Mouse (Mus musculus): ENCODE data around the gene Cdc42se1.
"Not testable (repeated sequence)": the region's sequence is repeated elsewhere in the genome, so short reads cannot be mapped to it uniquely, and the experiment has no call there.

Gene Cdc42se1

GRCm38 (mm10) chr3:95228148-95228893 lies at the start of gene Cdc42se1:
Gene Cdc42se1, plus strand, starts transcription at chr3:95228732.
- DNase-seq (ENCODE audit: extremely low spot score, low spot score): peak; percentile 88

GRCm38 (mm10) chr3:95178948-95179347 lies 49.6 kb upstream of the Cdc42se1 start:
- DNase-seq (ENCODE audit: extremely low spot score, low spot score): no peak

GRCm38 (mm10) chr3:95179890-95180289 lies 48.6 kb upstream of the Cdc42se1 start:
- DNase-seq (ENCODE audit: extremely low spot score, low spot score): no peak

GRCm38 (mm10) chr3:95181841-95182240 lies 46.7 kb upstream of the Cdc42se1 start:
- DNase-seq (ENCODE audit: extremely low spot score, low spot score): no peak

GRCm38 (mm10) chr3:95184796-95185577 lies 43.5 kb upstream of the Cdc42se1 start:
- DNase-seq (ENCODE audit: extremely low spot score, low spot score): no peak

- DNase-seq (ENCODE audit: extremely low spot score, low spot score): no peak
These were observed 42.4 kb upstream of the Cdc42se1 start for GRCm38 (mm10) chr3:95186100-95186499.

- no peak for DNase-seq (ENCODE audit: extremely low spot score, low spot score)
These were observed 41.6 kb upstream of the Cdc42se1 start for GRCm38 (mm10) chr3:95186888-95187287.

GRCm38 (mm10) chr3:95194721-95195135 lies 33.8 kb upstream of the Cdc42se1 start:
- DNase-seq (ENCODE audit: extremely low spot score, low spot score): no peak

- DNase-seq (ENCODE audit: extremely low spot score, low spot score): no peak
These were observed 32.8 kb upstream of the Cdc42se1 start for GRCm38 (mm10) chr3:95195772-95196171.

- no peak for DNase-seq (ENCODE audit: extremely low spot score, low spot score)
These were observed 29.4 kb upstream of the Cdc42se1 start for GRCm38 (mm10) chr3:95199101-95199500.

GRCm38 (mm10) chr3:95200132-95200531 lies 28.4 kb upstream of the Cdc42se1 start:
- no peak for DNase-seq (ENCODE audit: extremely low spot score, low spot score)

- no peak for DNase-seq (ENCODE audit: extremely low spot score, low spot score)
These were observed 28.0 kb upstream of the Cdc42se1 start for GRCm38 (mm10) chr3:95200562-95200961.

- DNase-seq (ENCODE audit: extremely low spot score, low spot score): no peak
These were observed 24.7 kb upstream of the Cdc42se1 start for GRCm38 (mm10) chr3:95203880-95204279.

- no peak for DNase-seq (ENCODE audit: extremely low spot score, low spot score)
These were observed 20.2 kb upstream of the Cdc42se1 start for GRCm38 (mm10) chr3:95208286-95208685.

- DNase-seq (ENCODE audit: extremely low spot score, low spot score): no peak
These were observed 17.9 kb upstream of the Cdc42se1 start for GRCm38 (mm10) chr3:95210585-95210984.

GRCm38 (mm10) chr3:95212889-95213608 lies 15.5 kb upstream of the Cdc42se1 start:
- DNase-seq (ENCODE audit: extremely low spot score, low spot score): not testable (repeated sequence)

- DNase-seq (ENCODE audit: extremely low spot score, low spot score): no peak
These were observed 14.9 kb upstream of the Cdc42se1 start for GRCm38 (mm10) chr3:95213609-95213975.

- DNase-seq (ENCODE audit: extremely low spot score, low spot score): no peak
These were observed 11.8 kb upstream of the Cdc42se1 start for GRCm38 (mm10) chr3:95216655-95217254.

GRCm38 (mm10) chr3:95217255-95218134 lies 11.0 kb upstream of the Cdc42se1 start, which contains the start of gene Gabpb2:
Gene Gabpb2, minus strand, starts transcription at chr3:95217916.
- peak; percentile 95 for DNase-seq (ENCODE audit: extremely low spot score, low spot score)

- DNase-seq (ENCODE audit: extremely low spot score, low spot score): peak; percentile 30
These were observed 9.9 kb upstream of the Cdc42se1 start for GRCm38 (mm10) chr3:95218466-95219137.

Data from neural tube, embryonic 10.5 days (tissue).